Mouse (Mus musculus): Measurements from ENCODE around the gene Sgpp2. TPM values are rescaled to one million over a fixed set of nuclear protein-coding genes. Genes with fewer than 3 reads are reported as not detected.
A peak's percentile ranks its signal among the peaks of the same experiment; 100 is the strongest.

The Sgpp2 gene
- polyA plus RNA-seq, 1 experiment from 2014 or later, result 35.9 TPM

DNA sequence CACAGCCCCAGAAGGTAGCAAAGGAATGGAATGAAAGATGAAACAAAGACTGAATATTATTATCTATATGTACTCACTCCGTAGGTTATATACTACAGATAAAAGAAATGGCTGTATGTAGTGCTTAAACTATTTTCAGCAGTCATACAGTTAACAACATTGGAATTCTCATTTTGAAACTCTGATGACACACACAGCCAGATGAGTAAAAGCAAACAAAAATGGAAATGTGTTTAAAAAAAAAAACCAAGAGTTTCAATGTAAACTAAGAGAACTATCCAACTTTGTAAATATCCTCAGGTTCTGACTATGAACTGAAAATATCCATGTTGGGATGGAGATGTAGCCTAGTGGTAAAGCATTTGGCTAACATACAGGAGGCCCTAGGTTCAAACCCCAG lies 126.3 kb downstream of the Sgpp2 start:
- WGBS, result 75% methylated on average over 1 of the region's 1 CpGs
- H3K27me3 ChIP-seq (replicated peaks), result no peaks in the 10 kb centered on the region
- H3K4me1 ChIP-seq (replicated peaks), result no peaks in the 10 kb centered on the region
- no peak overlapping the region for H3K27ac ChIP-seq
- no peak overlapping the region for H3K9ac ChIP-seq
- no peak overlapping the region for H3K4me2 ChIP-seq (replicated peaks)
- no peak for ATAC-seq
- H3K9me3 ChIP-seq, result no peaks in the 10 kb centered on the region
- H3K4me3 ChIP-seq (replicated peaks), result no peak overlapping the region
- 0 out of 2 replicates have a peak, but pooled peaks cover 4% of the 10 kb centered on the region for H3K36me3 ChIP-seq

DNA sequence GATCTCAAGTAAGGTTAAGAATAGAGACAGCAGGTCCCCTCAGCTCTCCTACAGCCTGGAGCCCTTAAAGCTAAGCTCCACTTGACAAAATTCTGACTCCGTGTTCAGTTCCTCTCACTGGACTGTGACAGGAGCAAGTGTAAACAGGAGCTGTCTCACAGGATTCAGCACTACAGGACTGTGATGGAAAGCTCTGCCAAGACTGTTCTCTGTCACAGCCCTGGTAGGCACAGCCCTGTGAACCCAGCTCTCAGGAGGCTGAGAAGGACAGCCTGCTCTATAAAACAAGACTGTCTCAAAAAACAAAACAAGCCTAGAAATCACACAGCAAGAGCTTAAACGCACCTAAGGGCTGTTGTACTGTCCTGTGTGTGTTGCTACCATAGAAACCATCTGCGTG lies 127.0 kb downstream of the Sgpp2 start:
- 73% methylated on average over 3 of the region's 3 CpGs for WGBS
- no peaks in the 10 kb centered on the region for H3K27me3 ChIP-seq (replicated peaks)
- no peak overlapping the region for H3K27ac ChIP-seq
- H3K9me3 ChIP-seq, result no peaks in the 10 kb centered on the region
- ATAC-seq, result no peak
- H3K4me1 ChIP-seq (replicated peaks), result no peaks in the 10 kb centered on the region
- no peak overlapping the region for H3K9ac ChIP-seq
- no peak overlapping the region for H3K4me2 ChIP-seq (replicated peaks)
- no peak overlapping the region for H3K4me3 ChIP-seq (replicated peaks)
- 0 out of 2 replicates have a peak, but pooled peaks cover 7% of the 10 kb centered on the region for H3K36me3 ChIP-seq

DNA sequence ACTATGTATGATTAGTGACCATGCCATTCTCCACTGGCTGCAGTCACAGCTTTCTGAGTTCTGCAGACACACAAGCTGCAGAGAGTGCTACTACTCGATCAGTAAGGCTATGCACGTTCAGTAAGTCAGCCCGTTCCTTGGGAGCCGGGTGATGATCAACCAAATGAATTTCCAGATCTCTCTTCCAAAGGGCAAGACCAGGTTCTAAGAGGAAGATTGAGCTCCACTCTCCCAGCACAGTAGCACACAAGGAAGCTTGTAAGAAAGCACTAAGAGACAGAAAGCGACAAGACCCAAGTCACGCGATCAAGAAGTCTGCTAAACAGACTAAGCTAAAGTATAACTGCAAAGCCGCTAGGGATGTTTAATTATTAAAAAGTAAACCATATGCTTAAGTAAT lies 130.6 kb downstream of the Sgpp2 start:
- Histone ChIP-seq H3K27me3 (replicated peaks) (no peaks in the 10 kb centered on the region), H3K36me3 (peaks cover 13% of the 10 kb centered on the region), H3K4me3 (replicated peaks) (no peak overlapping the region), H3K9ac (no peak overlapping the region), H3K9me3 (no peaks in the 10 kb centered on the region), H3K27ac (no peak overlapping the region), H3K4me2 (replicated peaks) (no peak overlapping the region), H3K4me1 (replicated peaks) (no peaks in the 10 kb centered on the region)
- 83% methylated on average over 8 of the region's 8 CpGs for WGBS
- no peak for ATAC-seq

DNA sequence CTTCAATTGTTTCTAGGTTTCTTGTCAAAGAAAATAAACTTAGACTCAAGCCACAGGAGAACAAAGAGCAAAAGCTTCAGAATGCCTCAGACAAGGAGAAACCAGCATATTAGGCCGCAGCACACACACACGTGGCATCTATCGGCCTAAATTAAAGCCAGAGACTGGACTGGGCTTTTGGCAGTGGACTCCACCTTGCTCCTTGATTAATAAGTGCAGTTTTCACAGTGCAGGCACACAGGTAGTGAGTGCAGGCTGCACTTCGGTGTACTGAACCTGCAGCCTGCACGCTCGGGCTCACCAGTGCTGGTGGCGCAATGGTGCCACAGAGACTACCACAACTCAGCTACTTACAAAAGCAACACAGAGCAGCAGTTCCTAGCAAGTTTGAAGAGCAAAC lies 132.9 kb downstream of the Sgpp2 start:
- no peak for ATAC-seq
- H3K4me1 ChIP-seq (replicated peaks), result no peaks in the 10 kb centered on the region
- H3K27ac ChIP-seq, result no peak overlapping the region
- H3K4me2 ChIP-seq (replicated peaks), result no peak overlapping the region
- peaks cover 13% of the 10 kb centered on the region for H3K36me3 ChIP-seq
- no peaks in the 10 kb centered on the region for H3K27me3 ChIP-seq (replicated peaks)
- no peaks in the 10 kb centered on the region for H3K9me3 ChIP-seq
- 97% methylated on average over 7 of the region's 7 CpGs for WGBS
- no peak overlapping the region for H3K4me3 ChIP-seq (replicated peaks)
- no peak overlapping the region for H3K9ac ChIP-seq

DNA sequence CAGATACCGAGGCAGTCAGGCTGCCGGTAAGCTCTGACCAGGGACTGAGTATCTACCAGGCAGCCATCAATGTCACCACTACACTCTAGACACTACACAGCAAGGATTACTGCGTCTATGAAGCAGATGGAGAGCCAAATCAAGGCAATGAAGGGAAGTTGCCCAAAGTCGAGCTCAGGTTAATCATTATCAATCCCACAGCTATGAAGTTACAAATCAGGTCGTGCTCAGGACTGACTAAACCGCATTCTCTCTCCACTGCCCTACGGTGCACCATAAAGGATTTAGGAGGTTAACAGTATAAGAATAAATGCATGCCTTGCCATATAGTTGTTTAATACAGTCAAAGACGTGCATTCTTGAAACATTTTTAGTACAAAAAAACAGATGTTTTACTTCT lies 136.1 kb downstream of the Sgpp2 start:
- 71% methylated on average over 8 of the region's 8 CpGs for WGBS
- H3K36me3 ChIP-seq, result peaks cover 22% of the 10 kb centered on the region

DNA sequence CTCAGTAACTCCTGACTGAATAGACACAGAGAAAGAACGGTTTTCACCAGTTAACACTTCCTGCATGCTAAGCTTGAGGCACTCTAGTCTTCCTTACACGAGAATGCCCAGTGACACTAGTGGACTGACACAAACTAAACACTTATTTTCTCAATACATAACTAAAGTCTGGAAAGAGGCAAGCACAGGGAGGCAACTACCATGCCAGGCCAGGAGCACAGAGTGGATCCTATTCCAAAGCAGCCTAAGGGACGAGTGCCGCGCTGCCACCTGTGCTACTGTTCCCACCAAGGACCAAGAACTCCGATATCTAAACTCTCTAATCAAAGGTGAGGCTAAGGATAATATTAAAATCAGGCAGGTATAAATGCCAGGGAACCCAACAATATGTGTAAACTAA lies 136.6 kb downstream of the Sgpp2 start:
- no peak for ATAC-seq
- H3K4me1 ChIP-seq (replicated peaks), result no peaks in the 10 kb centered on the region
- WGBS, result 86% methylated on average over 6 of the region's 6 CpGs
- H3K27ac ChIP-seq, result no peak overlapping the region
- peaks cover 24% of the 10 kb centered on the region for H3K36me3 ChIP-seq
- H3K4me3 ChIP-seq (replicated peaks), result no peak overlapping the region
- no peak overlapping the region for H3K9ac ChIP-seq
- H3K9me3 ChIP-seq, result no peaks in the 10 kb centered on the region
- no peak overlapping the region for H3K4me2 ChIP-seq (replicated peaks)
- no peaks in the 10 kb centered on the region for H3K27me3 ChIP-seq (replicated peaks)

More for the DNA sequence above, 136.1 kb downstream of the Sgpp2 start:
- no peak overlapping the region for H3K4me2 ChIP-seq (replicated peaks)
- no peaks in the 10 kb centered on the region for H3K27me3 ChIP-seq (replicated peaks)
- no peak overlapping the region for H3K27ac ChIP-seq
- ATAC-seq, result 0 out of 2 replicates have a peak, but pooled peaks have one; percentile 39
- H3K4me1 ChIP-seq (replicated peaks), result no peaks in the 10 kb centered on the region
- no peak overlapping the region for H3K9ac ChIP-seq
- H3K4me3 ChIP-seq (replicated peaks), result no peak overlapping the region
- H3K9me3 ChIP-seq, result no peaks in the 10 kb centered on the region

DNA sequence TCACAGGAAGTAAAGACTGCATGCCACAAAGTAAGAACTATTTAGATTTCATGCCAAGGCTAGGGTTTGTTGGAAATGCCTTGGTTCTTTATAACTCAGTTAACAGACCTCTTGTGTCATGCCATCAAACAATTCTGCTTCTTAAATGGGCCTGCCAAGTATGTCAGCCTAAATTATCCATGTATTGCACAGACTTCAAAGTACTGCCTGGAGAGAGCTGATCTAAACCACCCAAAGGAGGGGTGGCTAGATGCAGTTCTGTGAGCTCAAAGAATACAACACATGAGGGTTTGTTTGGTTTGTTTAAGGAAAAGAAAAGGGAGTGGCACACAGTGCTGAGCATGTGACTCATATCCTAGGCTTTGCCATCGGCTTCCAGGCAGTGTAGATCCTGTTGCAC lies 137.9 kb downstream of the Sgpp2 start:
- peaks cover 19% of the 10 kb centered on the region for H3K36me3 ChIP-seq
- peak; percentile 55 for ATAC-seq
- H3K27ac ChIP-seq, result no peak overlapping the region
- no peak overlapping the region for H3K4me2 ChIP-seq (replicated peaks)
- H3K4me3 ChIP-seq (replicated peaks), result no peak overlapping the region
- H3K9me3 ChIP-seq, result no peaks in the 10 kb centered on the region
- no peaks in the 10 kb centered on the region for H3K27me3 ChIP-seq (replicated peaks)
- no peaks in the 10 kb centered on the region for H3K4me1 ChIP-seq (replicated peaks)
- H3K9ac ChIP-seq, result no peak overlapping the region
- WGBS, result 43% methylated on average over 1 of the region's 1 CpGs

DNA sequence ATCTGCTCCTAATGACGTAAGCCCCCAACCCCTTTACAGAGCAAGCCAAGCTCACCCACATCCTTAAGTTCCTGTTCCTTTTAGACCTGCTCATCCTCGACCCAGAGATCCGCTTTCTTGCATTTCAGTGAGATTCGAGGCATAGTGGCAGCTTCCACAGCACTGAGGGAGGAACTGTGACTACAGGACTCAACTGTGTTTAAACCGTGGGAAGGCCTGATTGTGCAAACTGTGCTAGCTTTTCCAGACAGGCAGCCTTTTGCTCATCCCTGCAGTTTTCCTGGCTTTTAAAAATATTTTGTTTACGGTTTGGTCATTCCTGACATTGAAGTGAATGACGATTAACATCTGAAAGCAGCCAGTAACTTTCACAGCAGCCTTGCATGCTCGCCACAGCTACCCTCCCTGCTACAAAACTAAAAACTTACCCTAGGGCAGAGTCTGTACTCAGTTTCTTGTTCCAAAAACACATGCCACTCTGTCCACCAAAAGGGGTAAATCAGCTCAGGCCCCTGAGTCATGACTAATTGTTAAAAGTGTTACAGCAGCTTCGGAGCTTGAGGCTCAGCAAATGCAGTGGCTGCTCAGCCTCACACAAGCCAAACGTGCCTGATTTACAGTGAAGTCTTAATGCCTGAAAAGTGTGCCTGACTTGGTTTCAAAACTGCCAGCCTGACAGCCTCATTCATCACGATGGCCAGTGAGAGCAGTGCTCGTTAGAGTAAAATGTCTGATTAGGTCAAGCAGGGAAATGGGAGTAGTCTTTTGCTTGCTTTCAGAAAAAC lies 141.1 kb downstream of the Sgpp2 start:
- no peak overlapping the region for H3K4me2 ChIP-seq (replicated peaks)
- ATAC-seq, result no peak
- no peaks in the 10 kb centered on the region for H3K27me3 ChIP-seq (replicated peaks)
- 74% methylated on average over 12 of the region's 12 CpGs for WGBS
- no peak overlapping the region for H3K9ac ChIP-seq
- no peak overlapping the region for H3K4me3 ChIP-seq (replicated peaks)
- H3K27ac ChIP-seq, result no peak overlapping the region
- peaks cover 28% of the 10 kb centered on the region for H3K36me3 ChIP-seq
- no peaks in the 10 kb centered on the region for H3K4me1 ChIP-seq (replicated peaks)
- H3K9me3 ChIP-seq, result no peaks in the 10 kb centered on the region

DNA sequence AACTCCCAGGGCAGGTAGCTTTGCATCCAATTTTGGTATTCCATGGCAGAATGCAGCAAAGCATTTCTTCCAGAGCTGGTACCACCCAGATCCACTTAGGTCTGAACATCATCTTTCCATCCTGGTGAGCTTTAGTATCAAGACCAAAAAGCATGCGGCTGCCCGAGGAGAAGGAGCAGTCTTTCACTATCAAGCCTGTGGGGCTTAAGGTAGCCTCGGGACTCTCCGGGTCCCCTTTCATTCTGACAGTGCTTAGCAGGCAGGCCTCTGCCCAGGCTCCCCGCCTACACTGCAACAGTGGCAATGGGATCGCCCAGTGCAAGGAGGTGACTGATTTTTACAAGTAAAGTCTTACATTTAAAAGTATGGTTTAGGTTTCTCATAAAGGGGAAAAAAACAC lies 142.4 kb downstream of the Sgpp2 start:
- 90% methylated on average over 6 of the region's 6 CpGs for WGBS
- Histone ChIP-seq H3K4me1 (replicated peaks) (no peaks in the 10 kb centered on the region), H3K4me3 (replicated peaks) (no peak overlapping the region), H3K27me3 (replicated peaks) (no peaks in the 10 kb centered on the region), H3K36me3 (peaks cover 28% of the 10 kb centered on the region), H3K27ac (no peak overlapping the region), H3K9ac (no peak overlapping the region), H3K9me3 (no peaks in the 10 kb centered on the region), H3K4me2 (replicated peaks) (no peak overlapping the region)
- ATAC-seq, result no peak

DNA sequence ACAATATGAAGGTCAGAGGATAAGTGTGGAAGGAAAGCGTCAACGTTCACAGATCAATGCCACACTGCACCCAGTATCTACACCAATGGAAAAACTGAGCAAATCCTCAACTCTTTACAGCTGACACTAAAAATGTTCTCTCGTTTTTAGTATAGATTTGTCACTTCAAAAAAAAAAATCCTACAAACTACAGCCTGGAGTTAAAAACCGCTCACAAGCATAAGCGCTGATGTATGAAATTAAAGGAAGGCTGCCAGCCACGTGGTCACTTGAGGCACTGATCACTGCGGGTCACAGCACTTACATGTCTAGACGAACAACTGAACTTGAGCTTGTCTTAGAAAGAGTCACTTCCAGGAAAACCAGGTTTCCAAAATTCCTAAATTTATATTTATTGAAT lies 143.7 kb downstream of the Sgpp2 start:
- H3K4me3 ChIP-seq (replicated peaks), result no peak overlapping the region
- H3K4me2 ChIP-seq (replicated peaks), result no peak overlapping the region
- H3K9ac ChIP-seq, result no peak overlapping the region
- no peak for ATAC-seq
- no peaks in the 10 kb centered on the region for H3K9me3 ChIP-seq
- H3K36me3 ChIP-seq, result peaks cover 28% of the 10 kb centered on the region
- 97% methylated on average over 8 of the region's 8 CpGs for WGBS
- no peak overlapping the region for H3K27ac ChIP-seq
- no peaks in the 10 kb centered on the region for H3K27me3 ChIP-seq (replicated peaks)
- no peaks in the 10 kb centered on the region for H3K4me1 ChIP-seq (replicated peaks)

DNA sequence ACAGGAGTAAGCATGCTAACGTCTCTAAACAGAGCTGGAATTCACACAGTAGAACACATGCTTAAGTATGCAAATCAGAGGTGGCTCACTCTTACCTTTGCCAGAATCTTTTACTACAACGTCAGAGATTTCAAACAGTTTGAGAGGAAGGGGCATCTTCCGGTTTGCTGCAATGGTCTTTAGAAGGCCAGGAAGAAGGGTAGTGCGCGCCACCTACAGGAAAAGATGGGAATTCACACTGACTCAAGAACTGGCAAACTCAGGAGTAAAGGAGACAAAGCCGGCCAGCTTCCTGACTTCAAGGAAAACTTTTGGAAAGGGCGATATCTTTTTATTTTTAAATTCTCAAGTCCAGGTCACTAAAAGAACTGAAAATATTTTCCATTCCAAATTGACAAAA lies 144.5 kb downstream of the Sgpp2 start:
- Histone ChIP-seq H3K4me3 (replicated peaks) (no peak overlapping the region), H3K27ac (no peak overlapping the region)
- 40% methylated on average over 7 of the region's 7 CpGs for WGBS

More for the DNA sequence above, 144.5 kb downstream of the Sgpp2 start:
- peaks cover 29% of the 10 kb centered on the region for H3K36me3 ChIP-seq
- H3K9ac ChIP-seq, result no peak overlapping the region
- no peak for ATAC-seq
- H3K27me3 ChIP-seq (replicated peaks), result no peaks in the 10 kb centered on the region
- H3K9me3 ChIP-seq, result no peaks in the 10 kb centered on the region
- H3K4me2 ChIP-seq (replicated peaks), result no peak overlapping the region
- no peaks in the 10 kb centered on the region for H3K4me1 ChIP-seq (replicated peaks)
